Mouse (Mus musculus) layer of hippocampus, adult 2 months (tissue): Measurements from ENCODE around the gene Kctd2. TPM values are rescaled to one million over a fixed set of nuclear protein-coding genes. Genes with fewer than 3 reads are reported as not detected.
"Not testable (repeated sequence)": the region's sequence is repeated elsewhere in the genome, so short reads cannot be mapped to it uniquely, and the experiment has no call there.

Source experiments
- DNase-seq, 2 experiments: peaks; one replicate each; pipeline ENCODE4 v3.0.0; 2022; ENCODE audit warnings: low spot score in 2 of 2
- H3K27ac ChIP-seq: fragments of 200-600 bp; 2 replicates; pipeline ENCODE4 v1.8.1; 2022
- H3K4me3 ChIP-seq: fragments of 200-600 bp; 2 replicates; pipeline ENCODE4 v1.8.1; 2022; ENCODE audit warnings: mild to moderate bottlenecking
- CTCF ChIP-seq: fragments of 200-600 bp; conservative IDR thresholded peaks from 2 replicates; pipeline ENCODE4 v1.8.1; 2022; ENCODE audit warnings: antibody characterized with exemption, mild to moderate bottlenecking, moderate library complexity
- total RNA-seq, 2 experiments: library from RNA; stranded (reverse); gene quantifications; 2 replicates each; pipeline ENCODE4 v1.2.3; 2021

Kctd2 gene
- total RNA-seq, 2 experiments from 2014 or later: 74.5 to 74.6 TPM

GRCm38 (mm10) chr11:115452281-115452860 is 32.4 kb downstream of the Kctd2 start:
- no peak for TF ChIP-seq CTCF
- H3K27ac ChIP-seq: no peak overlapping the region
- DNase-seq: no peak

GRCm38 (mm10) chr11:115453306-115453705 is 33.4 kb downstream of the Kctd2 start:
- DNase-seq: no peak
- H3K27ac ChIP-seq: no peak overlapping the region
- H3K4me3 ChIP-seq: no peak overlapping the region
- no peak for TF ChIP-seq CTCF

More at GRCm38 (mm10) chr11:115452281-115452860, 32.4 kb downstream of the Kctd2 start:
- no peak overlapping the region for H3K4me3 ChIP-seq

GRCm38 (mm10) chr11:115454822-115455221 is 34.9 kb downstream of the Kctd2 start:
- not testable (repeated sequence) for DNase-seq, H3K4me3 ChIP-seq, H3K27ac ChIP-seq
- TF ChIP-seq CTCF: peak; percentile 31

- Histone ChIP-seq H3K27ac (no peak overlapping the region), H3K4me3 (no peak overlapping the region)
- no peak for DNase-seq
- TF ChIP-seq CTCF: peak; percentile 38
Observed at GRCm38 (mm10) chr11:115455619-115456018, 35.7 kb downstream of the Kctd2 start.

- DNase-seq: no peak
- no peak overlapping the region for H3K4me3 ChIP-seq
- no peak overlapping the region for H3K27ac ChIP-seq
- no peak for TF ChIP-seq CTCF
Observed at GRCm38 (mm10) chr11:115456182-115456581, 36.3 kb downstream of the Kctd2 start.

GRCm38 (mm10) chr11:115457405-115457804 is 37.5 kb downstream of the Kctd2 start:
- DNase-seq: no peak
- no peak for TF ChIP-seq CTCF
- H3K27ac ChIP-seq: no peak overlapping the region
- no peak overlapping the region for H3K4me3 ChIP-seq

GRCm38 (mm10) chr11:115460976-115461375 is 41.0 kb downstream of the Kctd2 start:
- no peak for DNase-seq
- H3K27ac ChIP-seq: no peak overlapping the region
- H3K4me3 ChIP-seq: no peak overlapping the region
- peak; percentile 41 for TF ChIP-seq CTCF

GRCm38 (mm10) chr11:115461846-115462242 is 41.9 kb downstream of the Kctd2 start:
- Histone ChIP-seq H3K27ac (no peak overlapping the region), H3K4me3 (no peak overlapping the region)
- no peak for TF ChIP-seq CTCF
- DNase-seq: no peak

GRCm38 (mm10) chr11:115462243-115462891 is 42.4 kb downstream of the Kctd2 start, which contains the start of gene Slc16a5:
Slc16a5 (plus strand) TSS chr11:115462474.
- DNase-seq: no peak
- H3K4me3 ChIP-seq: no peak within 1 kb of the TSS
- TF ChIP-seq CTCF: no peak
- H3K27ac ChIP-seq: no peak within 1 kb of the TSS

- no peak overlapping the region for H3K4me3 ChIP-seq
- no peak for TF ChIP-seq CTCF
- no peak for DNase-seq
- no peak overlapping the region for H3K27ac ChIP-seq
Observed at GRCm38 (mm10) chr11:115463397-115463796, 43.5 kb downstream of the Kctd2 start.

GRCm38 (mm10) chr11:115464851-115465250 is 44.9 kb downstream of the Kctd2 start:
- DNase-seq: no peak
- no peak overlapping the region for H3K4me3 ChIP-seq
- TF ChIP-seq CTCF: no peak
- H3K27ac ChIP-seq: no peak overlapping the region

GRCm38 (mm10) chr11:115467217-115467618 is 47.3 kb downstream of the Kctd2 start:
- Histone ChIP-seq H3K27ac (no peak overlapping the region), H3K4me3 (no peak overlapping the region)
- TF ChIP-seq CTCF: no peak
- no peak for DNase-seq

- no peak overlapping the region for H3K4me3 ChIP-seq
- H3K27ac ChIP-seq: no peak overlapping the region
- TF ChIP-seq CTCF: no peak
- DNase-seq: no peak
Observed at GRCm38 (mm10) chr11:115472183-115472582, 52.3 kb downstream of the Kctd2 start.

GRCm38 (mm10) chr11:115473626-115474275 is 53.8 kb downstream of the Kctd2 start:
- peak; percentile 100; the same call in 1 of the 2 replicates for TF ChIP-seq CTCF
- peak; percentile 93 to 97 for DNase-seq
- Histone ChIP-seq H3K4me3 (peak overlapping the region; percentile 2; the same call in 1 of the 2 replicates), H3K27ac (peak overlapping the region; percentile 96)
